Mouse (Mus musculus): Measurements from ENCODE around the gene Irf7. TPM values are rescaled to one million over a fixed set of nuclear protein-coding genes. Genes with fewer than 3 reads are reported as not detected.

Gene Irf7
- 10.7 TPM for polyA plus RNA-seq (2014; fragmentation: Illumina TruSeq; extraction: RNeasy Lipid Tissue Mini Kit (QIAGEN cat#74804); ENCODE audit: low read depth, low replicate concordance)

DNA sequence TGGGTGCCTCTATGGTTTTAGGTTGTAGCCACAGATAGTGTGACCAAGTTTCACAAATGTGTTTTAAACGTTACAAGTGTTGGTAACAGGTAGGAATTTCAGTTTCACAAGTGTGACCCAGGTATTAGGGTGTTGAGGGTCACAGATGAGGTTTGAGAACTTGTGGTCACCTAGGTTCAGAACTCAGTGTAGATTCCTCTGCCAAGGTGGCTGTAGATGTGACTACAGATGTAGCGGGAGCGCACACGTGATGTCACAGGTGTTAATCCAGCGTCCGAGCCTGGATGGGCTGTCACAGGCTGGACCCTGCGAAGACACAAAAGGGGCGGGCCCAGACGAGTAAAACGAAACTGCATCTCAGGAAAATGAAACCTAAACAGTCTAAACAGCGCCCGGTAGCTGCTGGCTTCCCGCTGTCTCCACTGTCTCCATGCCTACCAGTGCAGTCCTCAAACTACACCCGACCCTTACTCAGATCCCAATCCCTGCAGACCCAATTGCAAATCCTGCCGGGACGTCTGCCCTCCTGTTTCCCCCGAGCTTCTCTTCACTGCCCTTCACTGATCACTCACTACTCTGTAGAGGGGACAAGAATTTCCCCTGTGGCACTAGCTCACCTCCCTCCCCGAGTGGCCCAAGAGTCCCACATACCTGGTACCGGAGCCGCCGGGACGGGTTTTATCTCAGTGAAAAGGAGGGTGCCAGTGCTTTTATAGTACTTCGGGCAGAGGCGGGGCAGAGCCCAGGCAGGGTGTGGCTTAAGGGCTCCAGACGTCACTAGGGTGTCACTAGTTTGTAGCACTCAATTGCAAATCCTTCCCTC is at the start of gene Irf7:
TSS of gene Irf7 (minus strand) at position 743 of the 823 bp plus-strand sequence.

DNA sequence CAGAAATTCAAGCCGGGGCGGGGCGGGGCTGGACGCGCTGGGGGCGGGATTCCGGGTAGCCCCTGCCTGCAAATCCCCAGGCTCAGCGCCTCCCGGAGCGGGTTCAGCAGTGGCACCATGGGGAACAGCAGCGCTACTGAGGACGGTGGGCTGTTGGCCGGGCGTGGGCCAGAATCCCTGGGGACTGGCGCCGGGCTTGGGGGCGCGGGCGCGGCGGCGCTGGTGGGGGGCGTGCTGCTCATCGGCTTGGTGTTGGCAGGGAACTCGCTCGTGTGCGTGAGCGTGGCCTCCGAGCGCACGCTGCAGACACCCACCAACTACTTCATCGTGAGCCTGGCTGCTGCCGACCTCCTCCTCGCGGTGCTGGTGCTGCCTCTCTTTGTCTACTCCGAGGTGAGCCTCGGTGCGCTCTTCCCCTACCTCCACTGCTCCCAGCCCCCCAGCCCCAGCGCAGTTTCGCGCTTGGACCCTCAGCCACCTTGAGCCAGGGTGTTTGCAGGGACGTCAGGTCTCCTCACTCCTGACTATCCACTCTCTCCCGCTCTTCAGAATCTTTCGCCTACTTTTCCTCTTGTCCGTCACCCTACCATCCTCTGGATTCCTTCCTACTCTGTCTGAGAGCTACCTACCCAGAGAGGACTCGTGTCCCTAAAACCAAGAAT is 25.8 kb upstream of the Irf7 start, which contains the start of gene Drd4:
TSS of gene Drd4 (plus strand) at position 86 of the 662 bp plus-strand sequence.

DNA sequence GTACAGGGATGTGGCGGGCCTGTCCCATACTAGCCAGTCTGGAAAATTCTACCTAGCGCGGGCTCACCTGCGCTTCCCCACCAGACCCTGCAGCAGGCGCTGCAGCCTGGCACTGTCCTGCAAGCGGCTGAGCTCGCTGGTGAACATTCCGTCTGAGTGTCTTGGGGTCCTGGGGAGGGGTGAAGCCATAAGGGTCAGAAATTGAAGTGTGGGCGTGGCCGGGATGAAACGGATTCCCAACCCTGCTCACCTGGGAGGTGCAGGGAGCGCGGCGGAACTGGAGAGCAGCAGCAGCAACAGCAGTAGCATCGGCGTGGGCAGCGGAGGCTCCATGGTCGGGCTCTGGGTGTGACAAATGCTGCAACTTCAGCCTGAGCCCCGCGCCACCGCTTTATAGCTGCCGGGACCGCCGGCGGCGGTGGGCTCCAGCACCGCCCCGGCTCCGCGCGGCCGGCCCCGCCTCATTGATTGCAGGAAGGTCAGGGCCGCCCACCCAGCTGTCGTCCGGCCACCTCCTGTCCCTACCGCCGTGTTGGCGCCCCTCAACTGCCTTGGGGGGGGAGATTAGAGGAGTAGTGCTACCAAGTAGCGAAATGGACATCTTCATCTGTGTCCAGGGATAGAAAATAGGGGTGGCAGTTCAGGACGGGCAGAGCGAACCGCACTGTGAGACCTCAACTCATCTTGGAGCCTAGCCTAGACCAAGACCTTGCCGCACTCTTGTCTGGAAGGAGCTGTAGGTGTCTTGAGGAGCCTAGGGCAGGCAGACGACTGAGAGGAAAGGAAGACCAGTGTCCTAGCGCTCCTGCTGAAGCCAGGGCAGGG is 12.7 kb upstream of the Irf7 start, which contains the start of gene Sct:
TSS of gene Sct (minus strand) at position 368 of the 825 bp plus-strand sequence.

DNA sequence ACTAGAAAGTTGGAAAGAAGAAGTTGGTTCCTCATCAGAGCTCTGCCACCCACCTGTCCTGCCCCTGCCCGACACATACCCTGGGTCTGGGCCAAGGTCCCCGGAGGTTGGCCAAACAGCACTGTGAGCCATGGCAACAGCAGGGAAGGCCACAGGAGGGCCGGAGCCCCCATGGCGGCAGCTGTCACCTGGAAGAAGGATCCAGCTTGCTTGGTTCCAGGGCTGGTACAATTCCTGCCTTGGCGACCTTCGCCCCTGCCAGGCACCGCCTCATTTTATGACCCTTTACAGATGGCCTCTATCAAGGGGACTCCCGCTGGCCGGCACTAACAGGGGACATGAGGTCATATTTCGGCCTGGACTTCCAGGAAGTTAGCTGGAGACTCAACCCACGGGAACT is 10.3 kb upstream of the Irf7 start, which contains the start of gene Cdhr5:
TSS of gene Cdhr5 (minus strand) at position 241 of the 400 bp plus-strand sequence.

DNA sequence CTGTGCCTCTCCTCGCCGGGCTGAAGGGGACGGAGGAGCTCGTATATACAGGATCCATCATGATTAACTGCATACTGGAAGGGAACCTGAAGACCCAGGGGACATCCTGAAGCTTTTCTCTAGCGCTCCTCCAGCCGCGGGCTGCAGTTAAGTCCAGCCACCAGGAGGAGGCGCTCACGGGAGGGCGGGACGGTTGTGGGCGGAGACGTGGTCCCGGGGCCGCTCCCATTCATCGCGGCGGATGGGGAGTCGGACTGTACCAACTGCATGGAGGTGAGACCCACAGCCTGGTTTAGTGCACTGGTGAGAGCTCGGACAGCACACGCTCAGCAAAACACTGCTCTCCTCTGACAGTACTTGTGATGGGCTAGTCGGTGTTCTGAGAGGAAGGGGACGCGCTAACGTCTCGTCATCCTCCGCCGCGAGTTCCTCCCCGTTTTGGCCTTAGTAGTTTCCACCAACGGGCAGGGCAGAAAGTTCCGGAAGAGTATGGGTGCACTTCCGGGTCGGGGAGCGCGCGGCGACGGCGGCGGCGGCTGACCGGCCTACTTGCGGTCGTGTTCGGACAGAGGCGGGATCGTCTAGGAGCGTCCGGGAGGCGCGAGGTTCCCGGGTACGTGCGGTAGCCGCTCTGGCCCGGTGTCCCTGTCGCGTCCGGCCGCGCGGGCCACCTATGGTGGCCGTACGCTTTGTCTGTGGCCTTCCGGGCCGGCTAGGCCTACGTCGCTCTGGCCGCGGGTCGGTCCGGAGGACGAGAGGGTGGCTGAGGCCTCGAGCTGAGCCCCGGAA is 37.8 kb downstream of the Irf7 start, which contains the start of gene Phrf1:
TSS of gene Phrf1 (plus strand) at position 506 of the 789 bp plus-strand sequence.

DNA sequence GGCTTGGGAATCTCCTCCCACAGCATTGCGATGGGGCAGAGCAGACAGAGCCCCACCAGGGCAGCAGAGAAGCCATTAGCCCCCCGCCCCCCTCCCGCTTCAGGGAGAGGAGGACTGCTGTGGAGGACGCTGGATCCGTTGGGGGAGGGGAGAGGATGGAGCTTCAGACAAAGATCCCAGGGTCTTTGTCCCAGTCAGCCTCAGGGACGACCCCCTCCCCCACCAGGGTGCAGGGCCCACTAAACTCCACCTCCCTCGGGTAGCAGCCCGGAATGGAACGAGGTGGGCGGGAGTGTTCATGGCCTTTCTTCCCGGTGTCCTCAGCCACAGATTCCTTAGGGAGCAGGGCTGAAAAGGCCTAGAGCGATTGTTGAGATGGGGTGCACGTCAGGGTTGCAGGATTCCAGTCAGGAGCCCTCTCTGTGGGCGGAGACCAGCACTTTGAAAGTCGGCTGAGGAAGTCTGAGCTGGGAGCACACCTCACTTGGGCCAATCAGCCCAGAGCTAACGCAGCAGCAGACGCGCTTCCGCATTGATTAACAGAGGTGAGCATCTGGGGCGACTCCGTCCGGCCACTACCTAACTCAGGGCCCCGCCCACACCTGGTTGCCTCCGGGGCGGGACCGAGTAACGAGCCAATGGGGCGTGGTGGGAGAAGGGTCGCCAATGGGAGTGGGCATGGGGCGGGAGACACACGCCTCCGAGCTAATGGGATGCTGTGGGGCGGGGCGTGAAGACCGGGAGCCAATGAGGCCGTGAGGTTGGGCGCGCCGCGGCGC is 51.0 kb downstream of the Irf7 start, which contains the start of gene Rassf7:
TSS of gene Rassf7 (plus strand) at position 760 of the 779 bp plus-strand sequence.

DNA sequence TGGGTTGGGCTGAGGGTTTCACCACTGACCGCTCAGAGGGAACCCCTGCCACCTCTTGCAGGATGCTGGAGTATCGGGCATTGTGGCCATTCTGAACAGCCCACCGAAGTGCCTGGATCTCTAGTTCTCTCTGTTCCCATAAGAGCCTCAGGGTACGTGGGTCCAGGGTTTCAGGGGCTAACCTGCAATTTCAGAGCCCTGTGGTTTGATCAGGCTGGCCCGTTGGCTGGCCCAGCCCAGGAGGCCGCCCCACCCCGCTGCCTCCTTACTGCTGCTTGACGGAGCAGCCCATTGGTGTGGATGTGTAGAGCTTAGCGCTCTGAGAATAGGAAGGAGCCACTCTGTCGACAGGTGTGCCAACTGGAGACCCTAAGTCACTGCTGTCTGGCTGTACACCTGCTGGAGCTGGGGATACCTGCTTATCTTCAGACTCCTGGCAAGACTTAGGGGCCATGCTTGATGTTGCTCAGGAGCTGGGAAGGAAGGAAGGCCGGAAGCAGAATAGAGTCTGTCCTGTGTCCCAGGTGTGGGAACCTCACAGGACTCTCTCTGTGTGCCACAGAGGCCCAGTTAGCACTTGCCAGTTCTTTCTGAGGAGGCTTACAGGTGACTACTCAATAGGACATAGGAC is 52.6 kb downstream of the Irf7 start, which contains the start of gene Lmntd2:
TSS of gene Lmntd2 (minus strand) at position 476 of the 631 bp plus-strand sequence.

Other genes with a start within 250 kb of the Irf7 start
- 0.84 TPM for gene Ifitm6, start 248.6 kb downstream of the Irf7 start, polyA plus RNA-seq (2014; fragmentation: Illumina TruSeq; extraction: RNeasy Lipid Tissue Mini Kit (QIAGEN cat#74804); ENCODE audit: low read depth, low replicate concordance)
- gene Gm17387, start 237.3 kb downstream of the Irf7 start, polyA plus RNA-seq (2014; fragmentation: Illumina TruSeq; extraction: RNeasy Lipid Tissue Mini Kit (QIAGEN cat#74804); ENCODE audit: low read depth, low replicate concordance): not detected
- gene B4galnt4, start 205.4 kb downstream of the Irf7 start, polyA plus RNA-seq (2014; fragmentation: Illumina TruSeq; extraction: RNeasy Lipid Tissue Mini Kit (QIAGEN cat#74804); ENCODE audit: low read depth, low replicate concordance): not detected
- gene Pkp3, start 188.3 kb downstream of the Irf7 start, polyA plus RNA-seq (2014; fragmentation: Illumina TruSeq; extraction: RNeasy Lipid Tissue Mini Kit (QIAGEN cat#74804); ENCODE audit: low read depth, low replicate concordance): not detected
- gene Sigirr, start 165.9 kb downstream of the Irf7 start, polyA plus RNA-seq (2014; fragmentation: Illumina TruSeq; extraction: RNeasy Lipid Tissue Mini Kit (QIAGEN cat#74804); ENCODE audit: low read depth, low replicate concordance): 8.4 TPM
- not detected for gene Ano9, start 148.7 kb downstream of the Irf7 start, polyA plus RNA-seq (2014; fragmentation: Illumina TruSeq; extraction: RNeasy Lipid Tissue Mini Kit (QIAGEN cat#74804); ENCODE audit: low read depth, low replicate concordance)
- gene Ptdss2, start 144.1 kb downstream of the Irf7 start, polyA plus RNA-seq (2014; fragmentation: Illumina TruSeq; extraction: RNeasy Lipid Tissue Mini Kit (QIAGEN cat#74804); ENCODE audit: low read depth, low replicate concordance): 29.2 TPM
- gene Rnh1, start 93.6 kb downstream of the Irf7 start, polyA plus RNA-seq (2014; fragmentation: Illumina TruSeq; extraction: RNeasy Lipid Tissue Mini Kit (QIAGEN cat#74804); ENCODE audit: low read depth, low replicate concordance): 69.3 TPM
- 59.1 TPM for gene Hras, start 72.5 kb downstream of the Irf7 start, polyA plus RNA-seq (2014; fragmentation: Illumina TruSeq; extraction: RNeasy Lipid Tissue Mini Kit (QIAGEN cat#74804); ENCODE audit: low read depth, low replicate concordance)
- 2.6 TPM for gene Lrrc56, start 72.3 kb downstream of the Irf7 start, polyA plus RNA-seq (2014; fragmentation: Illumina TruSeq; extraction: RNeasy Lipid Tissue Mini Kit (QIAGEN cat#74804); ENCODE audit: low read depth, low replicate concordance)
- gene Lmntd2, start 52.4 kb downstream of the Irf7 start, polyA plus RNA-seq (2014; fragmentation: Illumina TruSeq; extraction: RNeasy Lipid Tissue Mini Kit (QIAGEN cat#74804); ENCODE audit: low read depth, low replicate concordance): not detected
- 0.39 TPM for gene Rassf7, start 50.6 kb downstream of the Irf7 start, polyA plus RNA-seq (2014; fragmentation: Illumina TruSeq; extraction: RNeasy Lipid Tissue Mini Kit (QIAGEN cat#74804); ENCODE audit: low read depth, low replicate concordance)
- 22.9 TPM for gene Phrf1, start 37.7 kb downstream of the Irf7 start, polyA plus RNA-seq (2014; fragmentation: Illumina TruSeq; extraction: RNeasy Lipid Tissue Mini Kit (QIAGEN cat#74804); ENCODE audit: low read depth, low replicate concordance)
- not detected for gene Cdhr5, start 10.3 kb upstream of the Irf7 start, polyA plus RNA-seq (2014; fragmentation: Illumina TruSeq; extraction: RNeasy Lipid Tissue Mini Kit (QIAGEN cat#74804); ENCODE audit: low read depth, low replicate concordance)
- not detected for gene Sct, start 12.7 kb upstream of the Irf7 start, polyA plus RNA-seq (2014; fragmentation: Illumina TruSeq; extraction: RNeasy Lipid Tissue Mini Kit (QIAGEN cat#74804); ENCODE audit: low read depth, low replicate concordance)
- gene Drd4, start 25.5 kb upstream of the Irf7 start, polyA plus RNA-seq (2014; fragmentation: Illumina TruSeq; extraction: RNeasy Lipid Tissue Mini Kit (QIAGEN cat#74804); ENCODE audit: low read depth, low replicate concordance): not detected
- gene Deaf1, start 61.2 kb upstream of the Irf7 start, polyA plus RNA-seq (2014; fragmentation: Illumina TruSeq; extraction: RNeasy Lipid Tissue Mini Kit (QIAGEN cat#74804); ENCODE audit: low read depth, low replicate concordance): 17.7 TPM
- gene Tmem80, start 61.3 kb upstream of the Irf7 start, polyA plus RNA-seq (2014; fragmentation: Illumina TruSeq; extraction: RNeasy Lipid Tissue Mini Kit (QIAGEN cat#74804); ENCODE audit: low read depth, low replicate concordance): 27.8 TPM
- 4.6 TPM for gene Eps8l2, start 72.4 kb upstream of the Irf7 start, polyA plus RNA-seq (2014; fragmentation: Illumina TruSeq; extraction: RNeasy Lipid Tissue Mini Kit (QIAGEN cat#74804); ENCODE audit: low read depth, low replicate concordance)
- 127 TPM for gene Taldo1, start 125.7 kb upstream of the Irf7 start, polyA plus RNA-seq (2014; fragmentation: Illumina TruSeq; extraction: RNeasy Lipid Tissue Mini Kit (QIAGEN cat#74804); ENCODE audit: low read depth, low replicate concordance)
- 15.8 TPM for gene Gatd1, start 147.7 kb upstream of the Irf7 start, polyA plus RNA-seq (2014; fragmentation: Illumina TruSeq; extraction: RNeasy Lipid Tissue Mini Kit (QIAGEN cat#74804); ENCODE audit: low read depth, low replicate concordance)
- 2.8 TPM for gene Cend1, start 163.0 kb upstream of the Irf7 start, polyA plus RNA-seq (2014; fragmentation: Illumina TruSeq; extraction: RNeasy Lipid Tissue Mini Kit (QIAGEN cat#74804); ENCODE audit: low read depth, low replicate concordance)
- gene Slc25a22, start 171.4 kb upstream of the Irf7 start, polyA plus RNA-seq (2014; fragmentation: Illumina TruSeq; extraction: RNeasy Lipid Tissue Mini Kit (QIAGEN cat#74804); ENCODE audit: low read depth, low replicate concordance): 48.3 TPM
- 1.4 TPM for gene Pidd1, start 177.5 kb upstream of the Irf7 start, polyA plus RNA-seq (2014; fragmentation: Illumina TruSeq; extraction: RNeasy Lipid Tissue Mini Kit (QIAGEN cat#74804); ENCODE audit: low read depth, low replicate concordance)
- gene Rplp2, start 180.9 kb upstream of the Irf7 start, polyA plus RNA-seq (2014; fragmentation: Illumina TruSeq; extraction: RNeasy Lipid Tissue Mini Kit (QIAGEN cat#74804); ENCODE audit: low read depth, low replicate concordance): 735 TPM
- gene Pnpla2, start 188.7 kb upstream of the Irf7 start, polyA plus RNA-seq (2014; fragmentation: Illumina TruSeq; extraction: RNeasy Lipid Tissue Mini Kit (QIAGEN cat#74804); ENCODE audit: low read depth, low replicate concordance): 449 TPM
- gene Cracr2b, start 194.6 kb upstream of the Irf7 start, polyA plus RNA-seq (2014; fragmentation: Illumina TruSeq; extraction: RNeasy Lipid Tissue Mini Kit (QIAGEN cat#74804); ENCODE audit: low read depth, low replicate concordance): 35.1 TPM
- gene Cd151, start 200.9 kb upstream of the Irf7 start, polyA plus RNA-seq (2014; fragmentation: Illumina TruSeq; extraction: RNeasy Lipid Tissue Mini Kit (QIAGEN cat#74804); ENCODE audit: low read depth, low replicate concordance): 248 TPM
- gene Polr2l, start 208.7 kb upstream of the Irf7 start, polyA plus RNA-seq (2014; fragmentation: Illumina TruSeq; extraction: RNeasy Lipid Tissue Mini Kit (QIAGEN cat#74804); ENCODE audit: low read depth, low replicate concordance): 55.2 TPM
- gene Tspan4, start 208.8 kb upstream of the Irf7 start, polyA plus RNA-seq (2014; fragmentation: Illumina TruSeq; extraction: RNeasy Lipid Tissue Mini Kit (QIAGEN cat#74804); ENCODE audit: low read depth, low replicate concordance): 27.8 TPM

Measured in heart, adult 10 weeks (tissue).